Mouse (Mus musculus): ENCODE results near the gene Faim.

DNA sequence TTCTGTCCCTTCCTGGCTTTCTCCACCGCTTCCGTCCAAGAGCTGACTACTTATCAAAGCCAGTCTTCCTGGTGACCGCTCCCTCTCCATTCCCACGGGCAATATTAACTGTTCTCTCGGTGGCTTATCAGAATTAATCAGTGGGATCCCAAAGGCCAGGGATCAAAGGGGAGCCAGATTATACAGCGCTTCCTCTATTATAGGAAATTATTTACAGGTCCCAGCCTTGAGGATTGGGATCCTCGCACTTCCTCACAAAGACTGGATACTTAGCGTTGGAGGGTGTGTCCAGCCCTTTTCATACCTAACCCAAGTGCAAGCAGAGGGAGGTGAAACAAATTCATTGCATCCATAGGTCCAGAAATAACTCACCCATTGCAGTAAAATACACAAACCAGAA, 45.9 kb downstream of the Faim start:
- TF ChIP-seq CTCF (IDR thresholded peaks at IDR 0.05; ENCODE audit: low read depth) (no peak), EP300 (optimal IDR thresholded peaks at IDR 0.05) (no peak)

All from stomach, postnatal 0 days (tissue).